Mouse (Mus musculus): ENCODE results near the gene Iqcf5. TPM values are rescaled to one million over a fixed set of nuclear protein-coding genes. Genes with fewer than 3 reads are reported as not detected.
"Not testable (repeated sequence)": the region's sequence is repeated elsewhere in the genome, so short reads cannot be mapped to it uniquely, and the experiment has no call there.

The Iqcf5 gene
- polyA plus RNA-seq, 1 experiment from 2014 or later, result not detected

GRCm38 (mm10) chr9:106482578-106483115, 31.7 kb upstream of the Iqcf5 start:
- no peak overlapping the region for H3K4me2 ChIP-seq
- no peak overlapping the region for H3K9ac ChIP-seq
- no peak overlapping the region for H3K27ac ChIP-seq
- peaks cover 76% of the 10 kb centered on the region for H3K36me3 ChIP-seq
- H3K4me1 ChIP-seq, result peaks cover 10% of the 10 kb centered on the region
- ATAC-seq, result no peak
- H3K4me3 ChIP-seq, result no peak overlapping the region
- WGBS (ENCODE audit: insufficient replicate concordance), result 77% methylated on average over 17 of the region's 17 CpGs
- no peaks in the 10 kb centered on the region for H3K9me3 ChIP-seq (replicated peaks)
- no peaks in the 10 kb centered on the region for H3K27me3 ChIP-seq (replicated peaks)

GRCm38 (mm10) chr9:106483136-106483535, 31.2 kb upstream of the Iqcf5 start:
- Histone ChIP-seq H3K4me3 (no peak overlapping the region), H3K27me3 (replicated peaks) (no peaks in the 10 kb centered on the region), H3K9me3 (replicated peaks) (no peaks in the 10 kb centered on the region), H3K9ac (no peak overlapping the region), H3K4me2 (no peak overlapping the region), H3K27ac (no peak overlapping the region), H3K36me3 (peaks cover 76% of the 10 kb centered on the region), H3K4me1 (peaks cover 6% of the 10 kb centered on the region)
- WGBS (ENCODE audit: insufficient replicate concordance), result 91% methylated on average over 10 of the region's 10 CpGs
- no peak for ATAC-seq

- WGBS (ENCODE audit: insufficient replicate concordance), result 85% methylated on average over 17 of the region's 17 CpGs
- Histone ChIP-seq H3K27me3 (replicated peaks) (no peaks in the 10 kb centered on the region), H3K9ac (no peak overlapping the region), H3K36me3 (peaks cover 76% of the 10 kb centered on the region), H3K4me2 (no peak overlapping the region), H3K9me3 (replicated peaks) (no peaks in the 10 kb centered on the region), H3K4me3 (no peak overlapping the region), H3K27ac (no peak overlapping the region), H3K4me1 (peaks cover under 1% of the 10 kb centered on the region)
- ATAC-seq, result no peak
These were observed 30.8 kb upstream of the Iqcf5 start for GRCm38 (mm10) chr9:106483606-106484005.

- no peak for ATAC-seq
- Histone ChIP-seq H3K4me1 (no peaks in the 10 kb centered on the region), H3K27me3 (replicated peaks) (no peaks in the 10 kb centered on the region), H3K9me3 (replicated peaks) (no peaks in the 10 kb centered on the region), H3K4me2 (no peak overlapping the region), H3K9ac (no peak overlapping the region), H3K36me3 (peaks cover 62% of the 10 kb centered on the region), H3K4me3 (no peak overlapping the region), H3K27ac (no peak overlapping the region)
- 74% methylated on average over 10 of the region's 10 CpGs for WGBS (ENCODE audit: insufficient replicate concordance)
These were observed 29.3 kb upstream of the Iqcf5 start for GRCm38 (mm10) chr9:106485076-106485475.

- not testable (repeated sequence) for H3K9me3 ChIP-seq (replicated peaks); H3K4me2 ChIP-seq; H3K9ac ChIP-seq; ATAC-seq; H3K4me1 ChIP-seq; H3K27me3 ChIP-seq (replicated peaks); H3K4me3 ChIP-seq; H3K27ac ChIP-seq
- H3K36me3 ChIP-seq, result peaks cover 37% of the 10 kb centered on the region
- 76% methylated on average over 6 of the region's 6 CpGs for WGBS (ENCODE audit: insufficient replicate concordance)
These were observed 26.8 kb upstream of the Iqcf5 start for GRCm38 (mm10) chr9:106487602-106488001.

- Histone ChIP-seq H3K9me3 (replicated peaks) (no peaks in the 10 kb centered on the region), H3K4me3 (no peak within 1 kb of the TSS), H3K27ac (no peak within 1 kb of the TSS), H3K36me3 (no peaks in the 10 kb centered on the region), H3K4me1 (no peaks in the 10 kb centered on the region), H3K4me2 (no peak within 1 kb of the TSS), H3K27me3 (replicated peaks) (no peaks in the 10 kb centered on the region), H3K9ac (no peak within 1 kb of the TSS)
- WGBS (ENCODE audit: insufficient replicate concordance), result 84% methylated on average over 6 of the region's 6 CpGs
- no peak for ATAC-seq
These were observed 14.7 kb upstream of the Iqcf5 start, which contains the start of gene Iqcf1 for GRCm38 (mm10) chr9:106499667-106500066. TSS of gene Iqcf1 (plus strand) at chr9:106499967.

GRCm38 (mm10) chr9:106501846-106502245, 12.5 kb upstream of the Iqcf5 start:
- Histone ChIP-seq H3K27me3 (replicated peaks) (no peaks in the 10 kb centered on the region), H3K4me3 (no peak overlapping the region), H3K36me3 (no peaks in the 10 kb centered on the region), H3K4me1 (no peaks in the 10 kb centered on the region), H3K27ac (no peak overlapping the region), H3K9me3 (replicated peaks) (no peaks in the 10 kb centered on the region), H3K4me2 (no peak overlapping the region), H3K9ac (no peak overlapping the region)
- ATAC-seq, result no peak
- 80% methylated on average over 22 of the region's 22 CpGs for WGBS (ENCODE audit: insufficient replicate concordance)

- no peak for ATAC-seq
- H3K4me1 ChIP-seq, result no peaks in the 10 kb centered on the region
- no peaks in the 10 kb centered on the region for H3K36me3 ChIP-seq
- no peak overlapping the region for H3K4me2 ChIP-seq
- H3K4me3 ChIP-seq, result no peak overlapping the region
- 68% methylated on average over 6 of the region's 6 CpGs for WGBS (ENCODE audit: insufficient replicate concordance)
- no peaks in the 10 kb centered on the region for H3K27me3 ChIP-seq (replicated peaks)
- H3K9ac ChIP-seq, result no peak overlapping the region
- H3K27ac ChIP-seq, result no peak overlapping the region
- H3K9me3 ChIP-seq (replicated peaks), result no peaks in the 10 kb centered on the region
These were observed 10.1 kb upstream of the Iqcf5 start for GRCm38 (mm10) chr9:106504246-106504645.

GRCm38 (mm10) chr9:106509356-106509755, 5.0 kb upstream of the Iqcf5 start:
- no peaks in the 10 kb centered on the region for H3K36me3 ChIP-seq
- 80% methylated on average over 10 of the region's 10 CpGs for WGBS (ENCODE audit: insufficient replicate concordance)
- ATAC-seq, result no peak
- no peaks in the 10 kb centered on the region for H3K27me3 ChIP-seq (replicated peaks)
- H3K4me1 ChIP-seq, result no peaks in the 10 kb centered on the region
- H3K9me3 ChIP-seq (replicated peaks), result no peaks in the 10 kb centered on the region
- no peak overlapping the region for H3K27ac ChIP-seq
- H3K4me2 ChIP-seq, result no peak overlapping the region
- H3K4me3 ChIP-seq, result no peak overlapping the region
- H3K9ac ChIP-seq, result no peak overlapping the region

- H3K4me3 ChIP-seq, result no peak overlapping the region
- no peak overlapping the region for H3K27ac ChIP-seq
- 48% methylated on average over 13 of the region's 13 CpGs for WGBS (ENCODE audit: insufficient replicate concordance)
- ATAC-seq, result no peak
- no peak overlapping the region for H3K9ac ChIP-seq
- no peak overlapping the region for H3K4me2 ChIP-seq
- H3K9me3 ChIP-seq (replicated peaks), result no peaks in the 10 kb centered on the region
- H3K4me1 ChIP-seq, result no peaks in the 10 kb centered on the region
- no peaks in the 10 kb centered on the region for H3K36me3 ChIP-seq
- H3K27me3 ChIP-seq (replicated peaks), result no peaks in the 10 kb centered on the region
These were observed 1.5 kb upstream of the Iqcf5 start for GRCm38 (mm10) chr9:106512729-106513450.

- Histone ChIP-seq H3K9me3 (replicated peaks) (no peaks in the 10 kb centered on the region), H3K4me1 (no peaks in the 10 kb centered on the region), H3K9ac (no peak overlapping the region), H3K4me2 (no peak overlapping the region), H3K36me3 (no peaks in the 10 kb centered on the region), H3K4me3 (no peak overlapping the region), H3K27me3 (replicated peaks) (no peaks in the 10 kb centered on the region), H3K27ac (no peak overlapping the region)
- ATAC-seq, result no peak
- WGBS (ENCODE audit: insufficient replicate concordance), result 66% methylated on average over 6 of the region's 6 CpGs
These were observed 807 bp upstream of the Iqcf5 start for GRCm38 (mm10) chr9:106513566-106513965.

GRCm38 (mm10) chr9:106519433-106519832, 5.1 kb downstream of the Iqcf5 start:
- Histone ChIP-seq H3K27ac (no peak overlapping the region), H3K4me3 (no peak overlapping the region), H3K9me3 (replicated peaks) (no peaks in the 10 kb centered on the region), H3K4me2 (no peak overlapping the region), H3K9ac (no peak overlapping the region), H3K4me1 (peaks cover 5% of the 10 kb centered on the region; the same call in 1 of the 2 replicates), H3K36me3 (no peaks in the 10 kb centered on the region), H3K27me3 (replicated peaks) (no peaks in the 10 kb centered on the region)
- WGBS (ENCODE audit: insufficient replicate concordance), result 56% methylated on average over 2 of the region's 2 CpGs
- no peak for ATAC-seq
